Mouse (Mus musculus) MEL (cell line): ENCODE data around the gene Adamts16.

Experiments
- CTCF ChIP-seq, 3 experiments: IDR thresholded peaks in 2 of 3; conservative IDR thresholded peaks in 1 of 3; 2 replicates each; pipeline ENCODE4 v1.5.1; 2011 to 2012; ENCODE audit warnings: low read length in 3 of 3, low read depth in 2 of 3, mild to moderate bottlenecking in 2 of 3, improper control_type of control experiment in 1 of 3, inconsistent platforms in 1 of 3, mixed read lengths in 1 of 3, moderate library complexity in 1 of 3; ENCODE audit not compliant: control insufficient read depth in 1 of 3, insufficient read depth in 1 of 3, poor library complexity in 1 of 3, severe bottlenecking in 1 of 3
- EP300 ChIP-seq, 2 experiments: IDR thresholded peaks; 2 replicates each; pipeline ENCODE4 v1.6.1; 2011; ENCODE audit warnings: improper control_type of control experiment in 2 of 2, low read length in 2 of 2, low read depth in 1 of 2, mild to moderate bottlenecking in 1 of 2
- POLR2A ChIP-seq, 2 experiments: IDR thresholded peaks; 2 replicates each; pipeline ENCODE4 v1.6.1; 2011 to 2012; ENCODE audit warnings: low read length in 2 of 2, mild to moderate bottlenecking in 2 of 2, control low read depth in 1 of 2, improper control_type of control experiment in 1 of 2, low read depth in 1 of 2, moderate library complexity in 1 of 2; ENCODE audit not compliant: control insufficient read depth in 1 of 2, insufficient read depth in 1 of 2, poor library complexity in 1 of 2
- POLR2AphosphoS2 ChIP-seq: IDR thresholded peaks from 2 replicates; pipeline ENCODE4 v1.6.1; 2011; ENCODE audit warnings: low read length, improper control_type of control experiment
- RCOR1 ChIP-seq: IDR thresholded peaks from 2 replicates; pipeline ENCODE4 v1.6.1; 2012; ENCODE audit warnings: low read depth, mild to moderate bottlenecking, inconsistent platforms, low read length, improper control_type of control experiment
- TAL1 ChIP-seq: IDR thresholded peaks from 2 replicates; pipeline ENCODE4 v1.6.1; 2012; ENCODE audit warnings: mild to moderate bottlenecking, inconsistent platforms, low read length, moderate library complexity, mixed read lengths
- ZNF384 ChIP-seq: IDR thresholded peaks from 2 replicates; pipeline ENCODE4 v1.6.1; 2012; ENCODE audit warnings: low read depth, mild to moderate bottlenecking, inconsistent platforms, low read length, improper control_type of control experiment

GRCm38 (mm10) chr13:70784126-70784525 is 57.5 kb downstream of the Adamts16 start:
- no peak for TF ChIP-seq RCOR1
- no peak for TF ChIP-seq CTCF (IDR thresholded peaks at IDR 0.05 in 2 of 3, conservative IDR thresholded peaks at IDR 0.05 in 1 of 3; ENCODE audit: control insufficient read depth in 1 of 3, insufficient read depth in 1 of 3, low read depth in 2 of 3, low read length in 3 of 3, poor library complexity in 1 of 3, severe bottlenecking in 1 of 3)
- TF ChIP-seq TAL1 = no peak
- no peak for TF ChIP-seq EP300 (IDR thresholded peaks at IDR 0.05; ENCODE audit: low read depth in 1 of 2, low read length in 2 of 2)
- no peak for TF ChIP-seq POLR2AphosphoS2
- no peak for TF ChIP-seq POLR2A (IDR thresholded peaks at IDR 0.05; ENCODE audit: control insufficient read depth in 1 of 2, insufficient read depth in 1 of 2, low read depth in 1 of 2, low read length in 2 of 2, poor library complexity in 1 of 2)
- TF ChIP-seq ZNF384 = no peak
